Mouse (Mus musculus): Measurements from ENCODE around the gene Gstp1. TPM values are rescaled to one million over a fixed set of nuclear protein-coding genes. Genes with fewer than 3 reads are reported as not detected.
"Not testable (repeated sequence)": the region's sequence is repeated elsewhere in the genome, so short reads cannot be mapped to it uniquely, and the experiment has no call there.

Gstp1 gene
- polyA plus RNA-seq, 1 experiment from 2014 or later, result 387 TPM

DNA sequence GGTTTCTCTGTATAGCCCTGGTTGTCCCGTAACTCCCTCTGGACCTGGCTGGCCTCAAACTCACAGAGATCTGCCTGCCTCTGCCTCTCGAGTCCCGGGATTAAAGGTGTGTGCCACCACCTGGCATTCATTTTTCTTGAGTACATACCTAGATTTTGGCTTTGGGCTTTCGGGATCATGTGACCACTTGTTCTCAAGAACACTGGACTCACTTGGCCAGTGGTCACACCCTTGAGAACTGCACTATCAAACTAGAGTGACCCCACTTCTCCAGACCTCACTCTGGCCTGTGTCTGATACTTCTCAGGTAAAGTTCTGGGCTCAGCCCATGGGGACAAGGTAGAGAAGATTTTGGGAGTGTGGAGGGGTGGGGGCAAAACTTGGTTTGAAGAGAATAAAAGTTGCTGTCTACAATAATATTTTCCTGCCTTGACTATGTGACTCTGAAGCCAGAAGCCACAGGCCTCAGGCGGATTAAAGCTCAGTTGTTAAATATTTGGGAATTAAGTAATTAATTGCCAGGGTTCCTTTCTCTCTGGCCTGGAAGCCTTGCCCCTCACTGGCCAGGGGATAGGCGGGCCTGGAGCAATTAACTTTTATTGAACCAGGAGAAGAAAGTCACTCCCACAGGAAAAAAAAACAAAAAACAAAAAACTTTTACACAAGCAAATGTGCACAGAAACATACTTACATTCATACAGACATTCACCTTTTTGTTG lies 35.1 kb upstream of the Gstp1 start:
- no peaks in the 10 kb centered on the region for H3K27me3 ChIP-seq
- no peaks in the 10 kb centered on the region for H3K9me3 ChIP-seq (replicated peaks)
- no peak for ATAC-seq (replicated peaks; ENCODE audit: insufficient number of reproducible peaks, insufficient read depth, low FRiP score, low read depth)
- H3K4me2 ChIP-seq, result no peak overlapping the region
- no peak overlapping the region for H3K4me3 ChIP-seq
- H3K36me3 ChIP-seq, result no peaks in the 10 kb centered on the region
- H3K9ac ChIP-seq, result no peak overlapping the region
- H3K27ac ChIP-seq, result no peak overlapping the region
- 87% methylated on average over 6 of the region's 6 CpGs for whole genome bisulfite sequencing
- no peaks in the 10 kb centered on the region for H3K4me1 ChIP-seq (replicated peaks)

DNA sequence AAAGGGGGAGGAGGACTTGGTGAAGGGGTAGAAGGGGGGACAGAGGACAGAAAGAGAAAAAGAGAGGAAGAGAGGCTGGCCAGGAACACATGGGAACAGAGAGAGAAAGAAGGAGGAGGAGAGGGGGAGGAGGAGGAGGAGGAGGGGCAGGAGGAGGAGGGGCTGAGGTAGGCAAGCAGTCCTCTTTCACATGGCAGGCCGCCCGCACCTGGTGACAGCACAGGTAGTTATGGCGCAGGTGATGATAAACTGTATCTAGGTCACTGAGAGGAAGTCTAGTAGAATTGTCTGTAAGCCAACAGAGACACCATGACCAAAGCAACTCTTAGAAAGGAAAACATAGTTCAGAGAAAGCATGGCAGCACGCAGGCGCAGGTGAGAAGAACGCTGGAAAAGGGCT lies 33.6 kb upstream of the Gstp1 start:
- no peak for ATAC-seq (replicated peaks; ENCODE audit: insufficient number of reproducible peaks, insufficient read depth, low FRiP score, low read depth)
- no peaks in the 10 kb centered on the region for H3K4me1 ChIP-seq (replicated peaks)
- no peaks in the 10 kb centered on the region for H3K36me3 ChIP-seq
- no peak overlapping the region for H3K27ac ChIP-seq
- no peaks in the 10 kb centered on the region for H3K27me3 ChIP-seq
- no peak overlapping the region for H3K4me3 ChIP-seq
- H3K4me2 ChIP-seq, result no peak overlapping the region
- no peak overlapping the region for H3K9ac ChIP-seq
- no peaks in the 10 kb centered on the region for H3K9me3 ChIP-seq (replicated peaks)
- 83% methylated on average over 6 of the region's 6 CpGs for whole genome bisulfite sequencing

DNA sequence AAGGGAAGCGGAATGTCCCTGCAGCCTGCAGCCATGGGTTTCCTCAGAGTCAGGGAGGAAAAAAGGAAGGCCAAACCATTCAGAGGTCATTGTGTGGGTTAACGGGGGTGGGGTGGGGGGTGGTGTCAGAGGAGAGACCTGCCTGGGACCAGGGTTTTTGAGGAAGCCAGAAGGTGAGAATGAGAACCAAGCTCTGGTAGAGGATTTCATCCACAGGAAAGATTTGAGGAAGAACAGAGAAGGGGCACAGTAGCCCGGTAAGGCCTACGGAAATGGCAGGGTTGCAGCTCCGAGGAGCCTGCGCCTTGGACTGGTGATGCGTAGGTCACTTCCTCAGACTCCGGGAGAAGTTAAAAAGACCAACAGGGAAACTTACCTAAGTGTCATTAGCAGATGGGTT lies 33.0 kb upstream of the Gstp1 start:
- Histone ChIP-seq H3K4me1 (replicated peaks) (no peaks in the 10 kb centered on the region), H3K36me3 (no peaks in the 10 kb centered on the region), H3K27ac (no peak overlapping the region), H3K9ac (no peak overlapping the region), H3K9me3 (replicated peaks) (no peaks in the 10 kb centered on the region), H3K4me3 (no peak overlapping the region), H3K4me2 (no peak overlapping the region), H3K27me3 (no peaks in the 10 kb centered on the region)
- WGBS, result 78% methylated on average over 8 of the region's 8 CpGs
- no peak for ATAC-seq (replicated peaks; ENCODE audit: insufficient number of reproducible peaks, insufficient read depth, low FRiP score, low read depth)

DNA sequence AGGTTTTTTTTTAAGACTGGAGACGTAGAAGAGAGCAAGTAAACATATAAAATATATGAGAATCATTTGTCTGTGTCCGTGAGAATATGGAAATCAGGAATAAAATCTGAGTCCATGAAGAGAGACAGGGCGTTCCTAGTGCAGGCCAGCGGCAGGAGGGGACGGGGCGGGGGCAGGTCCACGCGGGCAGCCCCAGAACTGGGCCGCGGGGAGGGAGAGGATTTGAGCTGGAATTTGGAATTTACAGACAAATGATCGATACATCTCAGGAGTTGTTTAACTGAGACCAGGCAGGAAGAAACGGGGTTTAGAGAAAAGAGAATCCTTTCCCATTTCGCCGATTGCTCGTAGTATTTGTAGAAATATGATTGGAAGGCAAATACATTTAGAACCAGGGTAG lies 32.5 kb upstream of the Gstp1 start:
- no peak overlapping the region for H3K4me3 ChIP-seq
- no peaks in the 10 kb centered on the region for H3K36me3 ChIP-seq
- no peak overlapping the region for H3K9ac ChIP-seq
- H3K27ac ChIP-seq, result no peak overlapping the region
- no peaks in the 10 kb centered on the region for H3K27me3 ChIP-seq
- no peaks in the 10 kb centered on the region for H3K4me1 ChIP-seq (replicated peaks)
- no peak overlapping the region for H3K4me2 ChIP-seq
- no peak for ATAC-seq (replicated peaks; ENCODE audit: insufficient number of reproducible peaks, insufficient read depth, low FRiP score, low read depth)
- 73% methylated on average over 15 of the region's 15 CpGs for WGBS
- no peaks in the 10 kb centered on the region for H3K9me3 ChIP-seq (replicated peaks)

DNA sequence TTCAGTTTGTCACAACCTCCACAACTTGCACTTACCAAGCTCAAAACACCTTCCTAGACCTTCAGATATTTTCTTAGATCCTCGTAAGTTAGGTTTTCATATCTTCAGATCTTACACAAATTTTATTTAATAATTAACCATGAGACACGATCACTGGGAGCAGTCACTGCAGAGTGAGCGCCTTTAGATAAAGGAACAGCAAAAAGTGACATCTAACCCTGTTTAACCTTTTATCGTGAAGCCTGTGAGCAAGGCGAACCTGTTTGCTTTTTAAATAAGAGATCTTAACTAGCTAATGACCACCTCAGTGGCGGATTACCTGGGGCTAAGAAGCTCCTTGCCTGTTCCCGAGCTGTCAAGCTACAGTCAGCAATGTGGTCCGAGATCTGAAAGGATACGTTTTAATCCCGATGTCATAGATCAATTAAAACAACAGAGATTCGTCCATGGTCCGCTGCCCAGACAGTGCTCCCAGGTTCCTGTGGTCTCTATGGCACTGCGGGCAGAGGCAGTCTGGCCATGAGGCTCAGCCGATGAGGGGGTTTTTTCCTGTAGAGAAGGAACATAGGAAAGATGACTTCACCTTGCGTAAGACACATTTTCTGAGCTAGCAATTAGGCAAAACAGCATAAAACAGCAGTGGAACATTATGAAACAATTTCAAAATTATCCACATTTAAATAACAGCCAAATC lies 31.1 kb upstream of the Gstp1 start:
- H3K9ac ChIP-seq, result no peak overlapping the region
- no peaks in the 10 kb centered on the region for H3K27me3 ChIP-seq
- no peak overlapping the region for H3K4me3 ChIP-seq
- no peaks in the 10 kb centered on the region for H3K36me3 ChIP-seq
- ATAC-seq (replicated peaks; ENCODE audit: insufficient number of reproducible peaks, insufficient read depth, low FRiP score, low read depth), result no peak
- H3K9me3 ChIP-seq (replicated peaks), result no peaks in the 10 kb centered on the region
- no peak overlapping the region for H3K27ac ChIP-seq
- no peaks in the 10 kb centered on the region for H3K4me1 ChIP-seq (replicated peaks)
- 73% methylated on average over 15 of the region's 15 CpGs for WGBS
- H3K4me2 ChIP-seq, result no peak overlapping the region

DNA sequence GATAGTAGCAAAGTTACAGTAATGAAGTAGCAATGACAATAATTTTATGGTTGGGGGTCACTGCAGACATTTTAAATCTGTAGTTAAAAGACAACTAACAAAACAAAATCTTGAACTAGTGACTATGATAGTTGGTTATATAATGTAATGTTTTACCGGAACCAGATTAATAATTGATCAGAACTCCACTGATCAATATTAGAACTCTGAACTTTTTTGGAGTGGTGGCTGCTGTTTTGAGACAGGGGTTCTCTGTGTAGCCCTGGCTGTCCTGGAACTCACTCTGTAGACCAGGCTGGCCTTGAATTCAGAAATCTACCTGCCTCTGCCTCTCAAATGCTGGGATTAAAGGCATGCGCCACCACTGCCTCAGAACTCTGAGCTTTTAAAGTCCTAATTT lies 30.5 kb upstream of the Gstp1 start:
- not testable (repeated sequence) for H3K9ac ChIP-seq; H3K4me3 ChIP-seq; H3K27ac ChIP-seq; H3K9me3 ChIP-seq (replicated peaks); ATAC-seq (replicated peaks; ENCODE audit: insufficient number of reproducible peaks, insufficient read depth, low FRiP score, low read depth); H3K36me3 ChIP-seq; H3K4me1 ChIP-seq (replicated peaks); H3K4me2 ChIP-seq; H3K27me3 ChIP-seq
- 89% methylated on average over 2 of the region's 2 CpGs for WGBS

DNA sequence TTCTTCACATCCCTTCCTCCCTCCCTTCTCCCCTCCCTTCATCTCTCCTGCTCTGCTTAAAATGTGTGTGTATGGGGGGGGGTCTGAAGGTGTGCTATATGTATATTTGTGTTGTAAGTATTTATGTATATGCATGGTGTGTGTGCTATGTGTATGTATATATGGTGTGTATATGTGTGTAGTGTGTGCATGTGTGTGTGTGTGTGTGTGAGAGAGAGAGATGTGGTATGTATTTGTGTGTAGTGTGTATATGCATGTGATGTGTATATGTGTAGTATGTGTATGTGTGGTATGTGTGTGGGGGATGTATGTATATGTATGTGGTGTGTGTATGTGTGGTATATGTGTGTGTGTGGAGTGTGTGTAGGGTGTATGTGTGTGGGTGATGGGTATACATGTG lies 29.1 kb upstream of the Gstp1 start:
- Histone ChIP-seq H3K4me3 (no peak overlapping the region), H3K27me3 (no peaks in the 10 kb centered on the region), H3K36me3 (no peaks in the 10 kb centered on the region), H3K9ac (no peak overlapping the region), H3K4me1 (replicated peaks) (no peaks in the 10 kb centered on the region), H3K4me2 (no peak overlapping the region), H3K9me3 (replicated peaks) (no peaks in the 10 kb centered on the region), H3K27ac (no peak overlapping the region)
- ATAC-seq (replicated peaks; ENCODE audit: insufficient number of reproducible peaks, insufficient read depth, low FRiP score, low read depth), result no peak

DNA sequence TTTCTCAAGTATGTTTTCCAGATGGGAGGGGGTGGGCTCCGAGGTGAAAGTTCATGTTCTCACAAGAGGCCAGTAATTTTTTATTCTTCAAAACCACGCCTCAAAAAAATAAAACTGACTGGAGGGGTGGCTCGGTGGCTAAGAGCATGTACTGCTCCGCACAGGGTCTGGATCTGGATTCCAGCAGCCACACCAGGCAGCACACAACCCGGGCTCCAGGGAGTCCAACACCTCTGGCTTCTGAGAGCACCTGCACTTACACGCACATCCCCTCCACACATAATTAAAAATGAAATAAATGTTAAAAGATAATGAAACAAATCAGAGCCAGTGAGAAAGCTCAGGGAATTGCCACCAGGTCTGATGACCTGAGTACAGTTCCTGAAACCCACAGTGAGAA lies 28.5 kb upstream of the Gstp1 start:
- ATAC-seq (replicated peaks; ENCODE audit: insufficient number of reproducible peaks, insufficient read depth, low FRiP score, low read depth), result no peak
- Histone ChIP-seq H3K9me3 (replicated peaks) (no peaks in the 10 kb centered on the region), H3K27me3 (no peaks in the 10 kb centered on the region), H3K4me3 (no peak overlapping the region), H3K27ac (no peak overlapping the region), H3K4me1 (replicated peaks) (no peaks in the 10 kb centered on the region), H3K36me3 (no peaks in the 10 kb centered on the region), H3K9ac (no peak overlapping the region), H3K4me2 (no peak overlapping the region)
- 74% methylated on average over 6 of the region's 6 CpGs for WGBS

DNA sequence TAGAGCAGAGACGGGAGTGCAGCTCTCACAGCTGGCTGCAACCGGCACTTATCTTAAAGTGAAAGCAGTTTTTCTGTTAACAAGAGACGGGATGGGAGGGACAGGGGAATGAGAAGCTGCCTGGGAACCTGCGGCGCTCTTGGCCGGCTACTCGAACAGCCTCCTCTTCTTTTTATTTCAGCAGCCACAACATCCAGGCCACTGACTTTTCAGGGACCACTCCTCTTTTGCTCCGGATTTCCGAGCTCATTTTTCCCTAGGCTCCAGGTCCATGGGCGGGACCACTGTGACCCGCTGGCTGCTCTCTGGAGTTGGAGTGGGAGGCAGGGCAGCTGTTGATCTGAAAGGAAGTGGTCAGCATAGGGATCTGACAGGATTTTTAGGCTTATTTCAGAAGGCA lies 26.7 kb upstream of the Gstp1 start:
- H3K9ac ChIP-seq; ATAC-seq (replicated peaks; ENCODE audit: insufficient number of reproducible peaks, insufficient read depth, low FRiP score, low read depth); H3K4me3 ChIP-seq; H3K9me3 ChIP-seq (replicated peaks); H3K27me3 ChIP-seq; H3K36me3 ChIP-seq; H3K4me1 ChIP-seq (replicated peaks): not testable (repeated sequence)
- Histone ChIP-seq H3K27ac (peak overlapping the region; percentile 70; the same call in 1 of the 2 replicates), H3K4me2 (peak overlapping the region; percentile 48)
- WGBS, result 3% methylated on average over 4 of the region's 11 CpGs

DNA sequence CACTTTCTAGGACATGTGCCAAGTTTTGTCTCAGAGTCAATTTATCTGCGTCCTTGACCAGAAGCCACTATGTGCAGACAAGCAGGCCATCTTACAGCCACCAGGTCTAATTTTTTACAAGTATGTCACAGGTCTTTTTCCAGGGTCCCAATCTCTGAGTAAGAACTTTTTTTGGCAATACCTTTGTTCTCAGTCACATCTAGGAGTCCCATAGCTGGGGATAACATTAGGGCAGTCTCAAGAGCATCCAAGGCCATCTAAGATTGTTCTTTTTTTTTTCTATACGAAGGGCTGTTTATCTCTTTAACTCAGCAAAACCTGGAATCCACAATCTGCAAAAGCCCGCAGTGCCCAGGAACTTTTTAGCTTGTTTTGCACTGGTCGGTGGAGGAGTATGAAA lies 25.6 kb upstream of the Gstp1 start:
- not testable (repeated sequence) for H3K27me3 ChIP-seq; ATAC-seq (replicated peaks; ENCODE audit: insufficient number of reproducible peaks, insufficient read depth, low FRiP score, low read depth); H3K9ac ChIP-seq; H3K4me3 ChIP-seq; H3K36me3 ChIP-seq; H3K9me3 ChIP-seq (replicated peaks); H3K4me2 ChIP-seq; H3K4me1 ChIP-seq (replicated peaks)
- H3K27ac ChIP-seq, result peak overlapping the region; percentile 70
- WGBS, result 34% methylated on average over 4 of the region's 4 CpGs

DNA sequence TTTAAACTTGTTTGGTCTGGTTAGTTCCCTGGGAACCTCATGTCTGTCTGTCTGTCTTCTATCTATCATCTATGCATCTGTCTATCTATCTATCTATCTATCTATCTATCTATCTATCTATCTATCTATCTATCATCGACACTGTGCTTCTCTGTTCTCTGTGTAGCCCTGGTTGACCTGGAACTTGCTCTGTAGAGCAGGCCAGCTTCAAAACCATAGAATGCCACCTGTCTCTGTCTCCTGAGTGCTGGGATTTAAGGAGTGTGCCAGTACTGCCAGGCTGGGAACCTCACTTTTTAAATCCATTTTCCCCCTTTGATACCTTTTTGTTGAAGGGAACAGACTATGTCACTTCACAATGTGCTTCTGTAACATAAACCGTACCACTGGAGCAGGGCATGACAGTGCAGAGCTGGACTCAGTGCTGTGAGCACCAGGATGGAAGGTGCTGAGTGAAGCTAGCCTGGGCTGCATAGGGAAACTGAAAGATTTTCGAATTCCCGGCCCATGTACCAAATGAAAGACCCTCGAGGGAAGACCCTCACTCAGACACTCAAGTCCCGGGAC lies 23.2 kb upstream of the Gstp1 start:
- 80% methylated on average over 6 of the region's 6 CpGs for WGBS
- H3K9ac ChIP-seq, result no peak overlapping the region
- H3K9me3 ChIP-seq (replicated peaks), result no peaks in the 10 kb centered on the region
- H3K27ac ChIP-seq, result no peak overlapping the region
- peaks cover 14% of the 10 kb centered on the region for H3K4me1 ChIP-seq (replicated peaks)
- H3K4me2 ChIP-seq, result no peak overlapping the region
- no peaks in the 10 kb centered on the region for H3K36me3 ChIP-seq
- no peak for ATAC-seq (replicated peaks; ENCODE audit: insufficient number of reproducible peaks, insufficient read depth, low FRiP score, low read depth)
- no peaks in the 10 kb centered on the region for H3K27me3 ChIP-seq
- no peak overlapping the region for H3K4me3 ChIP-seq
